Mouse (Mus musculus) liver, embryonic 13.5 days (tissue): Measurements from ENCODE around the gene Zfp189. TPM values are rescaled to one million over a fixed set of nuclear protein-coding genes. Genes with fewer than 3 reads are reported as not detected.

Experiments used
- polyA plus RNA-seq: library from polyadenylated mRNA; unstranded; fragments of >200 nt; fragmentation: Nextera tagmentation; extraction: Ambion mirVana; gene quantifications from 2 replicates; pipeline ENCODE4 v1.2.1, GENCODE M21; 2015

Gene Zfp189
- polyA plus RNA-seq, 1 experiment from 2014 or later: 3.0 TPM

Other genes with a start within 250 kb of the Zfp189 start
- 0.36 and 0.43 TPM in 2 replicates for gene Acnat2, start 113.0 kb upstream of the Zfp189 start, polyA plus RNA-seq
- 0.24 and 0.52 TPM in 2 replicates for gene Acnat1, start 47.3 kb upstream of the Zfp189 start, polyA plus RNA-seq
- 0.32 and 0.43 TPM in 2 replicates for gene Baat, start 14.6 kb upstream of the Zfp189 start, polyA plus RNA-seq
- gene Mrpl50, start 83 bp upstream of the Zfp189 start, polyA plus RNA-seq: 57.8 and 74.2 TPM in 2 replicates
- 143 and 163 TPM in 2 replicates for gene Aldob, start 28.4 kb downstream of the Zfp189 start, polyA plus RNA-seq
- 9.9 and 10.9 TPM in 2 replicates for gene Tmem246, start 76.7 kb downstream of the Zfp189 start, polyA plus RNA-seq
- gene Rnf20, start 110.8 kb downstream of the Zfp189 start, polyA plus RNA-seq: 17.0 and 19.7 TPM in 2 replicates
- gene Ppp3r2, start 160.8 kb downstream of the Zfp189 start, polyA plus RNA-seq: not detected in 2 replicates